Mouse (Mus musculus): ENCODE data around the gene Ptger2. TPM values are rescaled to one million over a fixed set of nuclear protein-coding genes. Genes with fewer than 3 reads are reported as not detected.
"Not testable (repeated sequence)": the region's sequence is repeated elsewhere in the genome, so short reads cannot be mapped to it uniquely, and the experiment has no call there.

Gene Ptger2
- total RNA-seq (2021): under 1 TPM; 0.16 to 0.22 TPM

- intact Hi-C loops (cut with DNase I): loop anchor here (5.0 kb wide), 1 partner anchor 156 kb away; no protein-coding TSS in a partner anchor
- not testable (repeated sequence) for DNase-seq (ENCODE audit: low spot score)
These were observed at the start of gene Ptger2 for GRCm38 (mm10) chr14:44987674-44988355. Ptger2 (plus strand) TSS chr14:44988195.

GRCm38 (mm10) chr14:44960746-44961145 lies 27.2 kb upstream of the Ptger2 start:
- intact Hi-C loops (cut with DNase I): no loop called here
- DNase-seq (ENCODE audit: low spot score): no peak

GRCm38 (mm10) chr14:44977278-44977677 lies 10.7 kb upstream of the Ptger2 start:
- not testable (repeated sequence) for DNase-seq (ENCODE audit: low spot score)
- intact Hi-C loops (cut with DNase I): loop anchor here (10.0 kb wide), 1 partner anchor 798 kb away; no protein-coding TSS in a partner anchor

- intact Hi-C loops (cut with DNase I): loop anchor here (10.0 kb wide), 1 partner anchor 795 kb away; no protein-coding TSS in a partner anchor
- DNase-seq (ENCODE audit: low spot score): no peak
These were observed 8.1 kb upstream of the Ptger2 start for GRCm38 (mm10) chr14:44979887-44980286.

GRCm38 (mm10) chr14:44981490-44981889 lies 6.5 kb upstream of the Ptger2 start:
- no peak for DNase-seq (ENCODE audit: low spot score)
- intact Hi-C loops (cut with DNase I): loop anchor here (1.0 kb wide), 1 partner anchor 161 kb away; no protein-coding TSS in a partner anchor

GRCm38 (mm10) chr14:44984106-44984505 lies 3.9 kb upstream of the Ptger2 start:
- no peak for DNase-seq (ENCODE audit: low spot score)
- intact Hi-C loops (cut with DNase I): no loop called here

GRCm38 (mm10) chr14:44986248-44986647 lies 1.7 kb upstream of the Ptger2 start:
- intact Hi-C loops (cut with DNase I): loop anchor here (5.0 kb wide), 1 partner anchor 154 kb away; no protein-coding TSS in a partner anchor

GRCm38 (mm10) chr14:44988456-44989016 lies 541 bp downstream of the Ptger2 start:
- intact Hi-C loops (cut with DNase I): loop anchor here (5.0 kb wide), 1 partner anchor 156 kb away; no protein-coding TSS in a partner anchor
- no peak for DNase-seq (ENCODE audit: low spot score)

More at GRCm38 (mm10) chr14:44986248-44986647, 1.7 kb upstream of the Ptger2 start:
- DNase-seq (ENCODE audit: low spot score): no peak

GRCm38 (mm10) chr14:44989017-44989721 lies 1.2 kb downstream of the Ptger2 start:
- DNase-seq (ENCODE audit: low spot score): no peak
- intact Hi-C loops (cut with DNase I): loop anchor here (5.0 kb wide), 1 partner anchor 157 kb away; no protein-coding TSS in a partner anchor

GRCm38 (mm10) chr14:44989751-44990150 lies 1.8 kb downstream of the Ptger2 start:
- intact Hi-C loops (cut with DNase I): loop anchor here (5.0 kb wide), 1 partner anchor 157 kb away; no protein-coding TSS in a partner anchor
- DNase-seq (ENCODE audit: low spot score): no peak

GRCm38 (mm10) chr14:44994337-44994736 lies 6.3 kb downstream of the Ptger2 start:
- DNase-seq (ENCODE audit: low spot score): no peak
- intact Hi-C loops (cut with DNase I): no loop called here

GRCm38 (mm10) chr14:45000086-45000769 lies 12.2 kb downstream of the Ptger2 start:
- no peak for DNase-seq (ENCODE audit: low spot score)
- intact Hi-C loops (cut with DNase I): no loop called here

- no peak for DNase-seq (ENCODE audit: low spot score)
- intact Hi-C loops (cut with DNase I): no loop called here
These were observed 17.8 kb downstream of the Ptger2 start for GRCm38 (mm10) chr14:45005698-45006283.

- no peak for DNase-seq (ENCODE audit: low spot score)
- intact Hi-C loops (cut with DNase I): no loop called here
These were observed 21.2 kb downstream of the Ptger2 start for GRCm38 (mm10) chr14:45009242-45009641.

- intact Hi-C loops (cut with DNase I): no loop called here
- DNase-seq (ENCODE audit: low spot score): no peak
These were observed 23.3 kb downstream of the Ptger2 start for GRCm38 (mm10) chr14:45011260-45011659.

GRCm38 (mm10) chr14:45011671-45012070 lies 23.7 kb downstream of the Ptger2 start:
- intact Hi-C loops (cut with DNase I): no loop called here
- DNase-seq (ENCODE audit: low spot score): no peak

- intact Hi-C loops (cut with DNase I): no loop called here
- no peak for DNase-seq (ENCODE audit: low spot score)
These were observed 33.6 kb downstream of the Ptger2 start for GRCm38 (mm10) chr14:45021551-45021950.

- no peak for DNase-seq (ENCODE audit: low spot score)
- intact Hi-C loops (cut with DNase I): no loop called here
These were observed 46.3 kb downstream of the Ptger2 start for GRCm38 (mm10) chr14:45034293-45034692.

GRCm38 (mm10) chr14:45036579-45036978 lies 48.6 kb downstream of the Ptger2 start:
- intact Hi-C loops (cut with DNase I): no loop called here
- DNase-seq (ENCODE audit: low spot score): no peak

- DNase-seq (ENCODE audit: low spot score): no peak
- intact Hi-C loops (cut with DNase I): no loop called here
These were observed 50.1 kb downstream of the Ptger2 start for GRCm38 (mm10) chr14:45038052-45038451.
